Mouse (Mus musculus) forebrain, embryonic 11.5 days (tissue): ENCODE measurements around the gene Cacna2d3. TPM values are rescaled to one million over a fixed set of nuclear protein-coding genes. Genes with fewer than 3 reads are reported as not detected.

Source experiments
- ATAC-seq: fragments of 200-750 bp; cut with Nextera tagmentation; replicated peaks from 2 replicates; pipeline ENCODE4 v1.8.0; 2017; ENCODE audit warnings: moderate TSS enrichment; ENCODE audit not compliant: low FRiP score
- DNase-seq: peaks from one replicate; pipeline ENCODE4 v3.0.0-alpha.2; 2017; ENCODE audit warnings: low spot score
- H3K27ac ChIP-seq: fragments of 300-500 bp; sonication (generic); 2 replicates; pipeline ENCODE4 v1.5.1; 2014; ENCODE audit warnings: low read depth, low read length
- H3K27me3 ChIP-seq: fragments of 300-500 bp; sonication (generic); 2 replicates; pipeline ENCODE4 v1.6.1; 2014; ENCODE audit warnings: mild to moderate bottlenecking, low read length, mixed read lengths; ENCODE audit not compliant: control insufficient read depth, insufficient read depth
- H3K36me3 ChIP-seq: fragments of 300-500 bp; sonication (generic); 2 replicates; pipeline ENCODE4 v1.6.1; 2014; ENCODE audit warnings: mild to moderate bottlenecking, low read length, moderate library complexity, mixed read lengths; ENCODE audit not compliant: control insufficient read depth, insufficient read depth
- H3K4me1 ChIP-seq: fragments of 300-500 bp; sonication (generic); replicated peaks from 2 replicates; pipeline ENCODE4 v1.6.1; 2014; ENCODE audit warnings: low read length, mixed read lengths; ENCODE audit not compliant: control insufficient read depth, insufficient read depth
- H3K4me2 ChIP-seq: fragments of 300-500 bp; sonication (generic); 2 replicates; pipeline ENCODE4 v1.6.1; 2014; ENCODE audit warnings: low read depth, mild to moderate bottlenecking, low read length, moderate library complexity, mixed read lengths; ENCODE audit not compliant: severe bottlenecking
- H3K4me3 ChIP-seq: fragments of 300-500 bp; sonication (generic); 2 replicates; pipeline ENCODE4 v1.5.1; 2014; ENCODE audit warnings: low read depth, low read length
- H3K9ac ChIP-seq: fragments of 300-500 bp; sonication (generic); 2 replicates; pipeline ENCODE4 v1.6.1; 2014; ENCODE audit warnings: low read length
- H3K9me3 ChIP-seq: fragments of 300-500 bp; sonication (generic); 2 replicates; pipeline ENCODE4 v1.6.1; 2016; ENCODE audit warnings: low read length, mixed read lengths; ENCODE audit not compliant: control insufficient read depth
- WGBS: fragments of 180-500 bp; shearing (Covaris S2); extraction: QIAGEN DNeasy Blood & Tissue Kit; methylation state at CpG from one replicate; pipeline ENCODE4 v1.1.7; 2014; 5-methylcytosine and 5-hydroxymethylcytosine counted together
- polyA plus RNA-seq: library from polyadenylated mRNA; unstranded; fragments of >200 nt; fragmentation: Nextera tagmentation; extraction: Ambion mirVana; gene quantifications from 2 replicates; pipeline ENCODE4 v1.2.1, GENCODE M21; 2014

Gene Cacna2d3
- polyA plus RNA-seq, 1 experiment from 2014 or later, result 4.5 TPM

- Histone ChIP-seq H3K4me1 (peaks cover 21% of the 10 kb centered on the region; the same call in 1 of the 2 replicates), H3K4me3 (no peak overlapping the region), H3K27ac (peak overlapping the region; percentile 31; the same call in 1 of the 2 replicates)
Measured at GRCm38 (mm10) chr14:28954588-28954987, 767.1 kb downstream of the Cacna2d3 start.

GRCm38 (mm10) chr14:28954086-28954485 lies 767.6 kb downstream of the Cacna2d3 start:
- Histone ChIP-seq H3K9me3 (no peaks in the 10 kb centered on the region), H3K36me3 (no peaks in the 10 kb centered on the region), H3K4me3 (no peak overlapping the region), H3K4me2 (no peak overlapping the region), H3K9ac (no peak overlapping the region), H3K27me3 (no peaks in the 10 kb centered on the region; the same call in 1 of the 2 replicates), H3K27ac (no peak overlapping the region), H3K4me1 (peaks cover 21% of the 10 kb centered on the region; the same call in 1 of the 2 replicates)
- WGBS, result 54% methylated on average over 6 of the region's 6 CpGs
- ATAC-seq, result no peak
- no peak for DNase-seq

More at GRCm38 (mm10) chr14:28954588-28954987, 767.1 kb downstream of the Cacna2d3 start:
- no peak for ATAC-seq
- Histone ChIP-seq H3K9ac (no peak overlapping the region), H3K36me3 (no peaks in the 10 kb centered on the region), H3K27me3 (no peaks in the 10 kb centered on the region; the same call in 1 of the 2 replicates), H3K9me3 (no peaks in the 10 kb centered on the region), H3K4me2 (no peak overlapping the region)
- WGBS, result 11% methylated on average over 3 of the region's 3 CpGs
- no peak for DNase-seq

- no peak for ATAC-seq
- Histone ChIP-seq H3K27me3 (no peaks in the 10 kb centered on the region; the same call in 1 of the 2 replicates), H3K36me3 (no peaks in the 10 kb centered on the region), H3K4me3 (no peak overlapping the region), H3K4me1 (peaks cover 14% of the 10 kb centered on the region; the same call in 1 of the 2 replicates), H3K9ac (no peak overlapping the region), H3K27ac (no peak overlapping the region), H3K4me2 (no peak overlapping the region), H3K9me3 (no peaks in the 10 kb centered on the region)
- DNase-seq, result no peak
- 75% methylated on average over 5 of the region's 5 CpGs for WGBS
Measured at GRCm38 (mm10) chr14:28953409-28953808, 768.3 kb downstream of the Cacna2d3 start.

- Histone ChIP-seq H3K9ac (no peak overlapping the region), H3K9me3 (no peaks in the 10 kb centered on the region), H3K27me3 (no peaks in the 10 kb centered on the region), H3K36me3 (no peaks in the 10 kb centered on the region), H3K4me1 (peaks cover 12% of the 10 kb centered on the region; the same call in 1 of the 2 replicates), H3K4me3 (no peak overlapping the region), H3K27ac (no peak overlapping the region), H3K4me2 (no peak overlapping the region)
- ATAC-seq (no peak), DNase-seq (no peak)
- 82% methylated on average over 2 of the region's 2 CpGs for WGBS
Measured at GRCm38 (mm10) chr14:28950499-28950898, 771.2 kb downstream of the Cacna2d3 start.

GRCm38 (mm10) chr14:28949785-28950184 lies 771.9 kb downstream of the Cacna2d3 start:
- Histone ChIP-seq H3K4me2 (no peak overlapping the region), H3K27me3 (no peaks in the 10 kb centered on the region), H3K36me3 (no peaks in the 10 kb centered on the region), H3K9me3 (no peaks in the 10 kb centered on the region), H3K27ac (no peak overlapping the region), H3K4me3 (no peak overlapping the region), H3K4me1 (peaks cover 6% of the 10 kb centered on the region; the same call in 1 of the 2 replicates), H3K9ac (no peak overlapping the region)
- DNase-seq (no peak), ATAC-seq (no peak)
- 88% methylated on average over 1 of the region's 1 CpGs for WGBS

- Histone ChIP-seq H3K4me2 (no peak overlapping the region), H3K4me3 (no peak overlapping the region), H3K4me1 (no peaks in the 10 kb centered on the region), H3K27me3 (no peaks in the 10 kb centered on the region), H3K27ac (no peak overlapping the region), H3K36me3 (no peaks in the 10 kb centered on the region), H3K9me3 (no peaks in the 10 kb centered on the region), H3K9ac (no peak overlapping the region)
- no peak for DNase-seq
- no peak for ATAC-seq
- WGBS, result 56% methylated on average over 7 of the region's 7 CpGs
Measured at GRCm38 (mm10) chr14:28948019-28948850, 773.4 kb downstream of the Cacna2d3 start.

GRCm38 (mm10) chr14:28932746-28933293 lies 788.8 kb downstream of the Cacna2d3 start:
- Histone ChIP-seq H3K27ac (no peak overlapping the region), H3K4me3 (no peak overlapping the region), H3K36me3 (no peaks in the 10 kb centered on the region), H3K4me2 (no peak overlapping the region), H3K27me3 (no peaks in the 10 kb centered on the region), H3K9ac (no peak overlapping the region), H3K9me3 (no peaks in the 10 kb centered on the region), H3K4me1 (no peaks in the 10 kb centered on the region)
- ATAC-seq (no peak), DNase-seq (no peak)
- WGBS, result 88% methylated on average over 1 of the region's 1 CpGs

- ATAC-seq (no peak), DNase-seq (no peak)
- H3K9me3 ChIP-seq, result no peaks in the 10 kb centered on the region
- H3K36me3 ChIP-seq, result no peaks in the 10 kb centered on the region
- H3K4me3 ChIP-seq, result no peak overlapping the region
- H3K4me2 ChIP-seq, result no peak overlapping the region
- H3K27ac ChIP-seq, result no peak overlapping the region
- H3K4me1 ChIP-seq, result no peaks in the 10 kb centered on the region
- no peak overlapping the region for H3K9ac ChIP-seq
- WGBS, result 89% methylated on average over 12 of the region's 12 CpGs
- H3K27me3 ChIP-seq, result no peaks in the 10 kb centered on the region
Measured at GRCm38 (mm10) chr14:28923180-28923961, 798.3 kb downstream of the Cacna2d3 start.
